Mouse (Mus musculus) right cerebral cortex, postnatal 25 days (tissue): ENCODE results near the gene Otor.

Experiments
- DNase-seq: peaks from one replicate; pipeline ENCODE4 v3.0.0; 2022

The Otor gene

DNA sequence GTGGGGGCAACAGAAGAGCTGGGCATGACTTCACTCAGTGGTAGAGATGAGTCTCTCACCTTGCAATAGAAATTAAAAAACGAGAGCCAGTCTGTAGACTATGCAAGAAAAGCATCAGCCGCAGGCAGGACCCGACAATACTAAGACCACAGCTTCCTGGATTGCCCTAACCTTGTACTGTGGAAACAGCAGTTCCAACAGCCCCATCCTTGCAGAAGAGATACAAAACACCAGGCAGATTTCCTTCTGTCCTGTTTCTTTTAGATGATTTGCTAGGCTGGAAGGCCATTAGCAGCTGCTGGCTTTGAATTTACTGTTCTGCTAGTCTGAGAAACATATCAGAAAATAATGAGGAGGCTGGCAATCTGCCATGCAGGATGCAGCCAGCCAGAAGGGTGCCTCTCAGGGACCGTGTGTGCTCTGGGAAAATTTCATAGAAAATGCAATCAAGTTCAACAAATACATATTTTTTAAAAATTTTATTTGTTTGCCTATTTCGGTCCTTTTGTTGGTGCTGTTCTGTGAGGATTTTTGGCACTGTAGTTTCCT is 52.9 kb downstream of the Otor start:
- DNase-seq, result no peak
